Mouse (Mus musculus): ENCODE results near the gene Il2ra. TPM values are rescaled to one million over a fixed set of nuclear protein-coding genes. Genes with fewer than 3 reads are reported as not detected.

The Il2ra gene
- polyA plus RNA-seq, 1 experiment from 2014 or later, result 0.05 TPM

GRCm38 (mm10) chr2:11713021-11713420, 70.4 kb downstream of the Il2ra start:
- TF ChIP-seq CTCF (IDR thresholded peaks at IDR 0.05; ENCODE audit: low read depth), result no peak
- no peak overlapping the region for H3K27ac ChIP-seq (ENCODE audit: low read depth, low read length)
- 37% methylated on average over 3 of the region's 3 CpGs for WGBS
- no peak overlapping the region for H3K4me3 ChIP-seq (ENCODE audit: low read depth, low read length)
- H3K4me1 ChIP-seq (replicated peaks; ENCODE audit: control insufficient read depth, insufficient read depth, low read length), result 0 out of 2 replicates have a peak, but pooled peaks cover 4% of the 10 kb centered on the region
- H3K4me2 ChIP-seq (replicated peaks; ENCODE audit: low read depth), result no peak overlapping the region
- ATAC-seq, result peak; percentile 38; the same call in 1 of the 2 replicates
- no peaks in the 10 kb centered on the region for H3K36me3 ChIP-seq (ENCODE audit: control insufficient read depth, insufficient read depth)
- no peak overlapping the region for H3K9ac ChIP-seq (ENCODE audit: low read depth, low read length)
- no peaks in the 10 kb centered on the region for H3K27me3 ChIP-seq (replicated peaks; ENCODE audit: control insufficient read depth, insufficient read depth, low read length)
- H3K9me3 ChIP-seq (ENCODE audit: control insufficient read depth), result no peaks in the 10 kb centered on the region

DNA sequence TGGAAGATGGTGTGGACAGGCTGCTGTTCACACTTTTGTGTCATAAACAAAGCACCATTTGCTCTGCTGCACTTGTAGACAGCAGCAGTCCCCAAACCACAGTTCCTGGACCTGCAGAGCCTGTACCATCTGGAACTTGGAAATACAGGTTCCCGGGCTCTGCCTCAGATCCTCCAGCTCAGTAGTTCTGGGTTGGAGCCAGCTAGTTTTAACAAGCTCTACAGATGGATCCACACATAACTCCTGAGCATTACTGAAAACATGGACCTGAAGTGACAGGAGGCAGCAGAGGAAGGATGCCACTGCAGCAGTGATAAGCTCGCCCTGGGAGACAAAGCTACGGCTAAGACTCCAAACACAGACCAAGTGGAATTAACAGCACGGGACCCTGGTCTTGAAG, 71.9 kb downstream of the Il2ra start:
- Histone ChIP-seq H3K27ac (ENCODE audit: low read depth, low read length) (no peak overlapping the region), H3K9ac (ENCODE audit: low read depth, low read length) (no peak overlapping the region), H3K36me3 (ENCODE audit: control insufficient read depth, insufficient read depth) (no peaks in the 10 kb centered on the region), H3K4me3 (ENCODE audit: low read depth, low read length) (no peak overlapping the region), H3K9me3 (ENCODE audit: control insufficient read depth) (no peaks in the 10 kb centered on the region), H3K27me3 (replicated peaks; ENCODE audit: control insufficient read depth, insufficient read depth, low read length) (no peaks in the 10 kb centered on the region), H3K4me2 (replicated peaks; ENCODE audit: low read depth) (no peak overlapping the region), H3K4me1 (replicated peaks; ENCODE audit: control insufficient read depth, insufficient read depth, low read length) (0 out of 2 replicates have a peak, but pooled peaks cover 4% of the 10 kb centered on the region)
- 76% methylated on average over 4 of the region's 4 CpGs for WGBS
- ATAC-seq, result no peak
- TF ChIP-seq CTCF (IDR thresholded peaks at IDR 0.05; ENCODE audit: low read depth), result no peak

- TF ChIP-seq CTCF (IDR thresholded peaks at IDR 0.05; ENCODE audit: low read depth), result no peak
These were observed 76.0 kb downstream of the Il2ra start for GRCm38 (mm10) chr2:11718573-11718972.

GRCm38 (mm10) chr2:11722564-11722963, 80.0 kb downstream of the Il2ra start:
- Histone ChIP-seq H3K27me3 (replicated peaks; ENCODE audit: control insufficient read depth, insufficient read depth, low read length) (no peaks in the 10 kb centered on the region), H3K9ac (ENCODE audit: low read depth, low read length) (no peak overlapping the region), H3K9me3 (ENCODE audit: control insufficient read depth) (no peaks in the 10 kb centered on the region), H3K36me3 (ENCODE audit: control insufficient read depth, insufficient read depth) (no peaks in the 10 kb centered on the region), H3K4me1 (replicated peaks; ENCODE audit: control insufficient read depth, insufficient read depth, low read length) (no peaks in the 10 kb centered on the region), H3K27ac (ENCODE audit: low read depth, low read length) (no peak overlapping the region), H3K4me2 (replicated peaks; ENCODE audit: low read depth) (no peak overlapping the region), H3K4me3 (ENCODE audit: low read depth, low read length) (no peak overlapping the region)
- ATAC-seq, result no peak
- no peak for TF ChIP-seq CTCF (IDR thresholded peaks at IDR 0.05; ENCODE audit: low read depth)
- WGBS, result 88% methylated on average over 9 of the region's 9 CpGs

More at GRCm38 (mm10) chr2:11718573-11718972, 76.0 kb downstream of the Il2ra start:
- ATAC-seq, result no peak
- no peak overlapping the region for H3K4me2 ChIP-seq (replicated peaks; ENCODE audit: low read depth)
- no peaks in the 10 kb centered on the region for H3K27me3 ChIP-seq (replicated peaks; ENCODE audit: control insufficient read depth, insufficient read depth, low read length)
- no peaks in the 10 kb centered on the region for H3K9me3 ChIP-seq (ENCODE audit: control insufficient read depth)
- no peaks in the 10 kb centered on the region for H3K36me3 ChIP-seq (ENCODE audit: control insufficient read depth, insufficient read depth)
- no peak overlapping the region for H3K4me3 ChIP-seq (ENCODE audit: low read depth, low read length)
- WGBS, result 90% methylated on average over 2 of the region's 2 CpGs
- H3K4me1 ChIP-seq (replicated peaks; ENCODE audit: control insufficient read depth, insufficient read depth, low read length), result no peaks in the 10 kb centered on the region
- no peak overlapping the region for H3K9ac ChIP-seq (ENCODE audit: low read depth, low read length)
- H3K27ac ChIP-seq (ENCODE audit: low read depth, low read length), result no peak overlapping the region

GRCm38 (mm10) chr2:11727574-11727973, 85.0 kb downstream of the Il2ra start:
- Histone ChIP-seq H3K4me1 (replicated peaks; ENCODE audit: control insufficient read depth, insufficient read depth, low read length) (no peaks in the 10 kb centered on the region), H3K27me3 (replicated peaks; ENCODE audit: control insufficient read depth, insufficient read depth, low read length) (no peaks in the 10 kb centered on the region), H3K9me3 (ENCODE audit: control insufficient read depth) (no peaks in the 10 kb centered on the region), H3K4me3 (ENCODE audit: low read depth, low read length) (no peak overlapping the region), H3K36me3 (ENCODE audit: control insufficient read depth, insufficient read depth) (no peaks in the 10 kb centered on the region), H3K4me2 (replicated peaks; ENCODE audit: low read depth) (no peak overlapping the region), H3K27ac (ENCODE audit: low read depth, low read length) (no peak overlapping the region), H3K9ac (ENCODE audit: low read depth, low read length) (no peak overlapping the region)
- no peak for ATAC-seq
- 86% methylated on average over 5 of the region's 5 CpGs for WGBS
- TF ChIP-seq CTCF (IDR thresholded peaks at IDR 0.05; ENCODE audit: low read depth), result no peak

- no peak overlapping the region for H3K27ac ChIP-seq (ENCODE audit: low read depth, low read length)
- no peaks in the 10 kb centered on the region for H3K36me3 ChIP-seq (ENCODE audit: control insufficient read depth, insufficient read depth)
- TF ChIP-seq CTCF (IDR thresholded peaks at IDR 0.05; ENCODE audit: low read depth), result no peak
- H3K9me3 ChIP-seq (ENCODE audit: control insufficient read depth), result no peaks in the 10 kb centered on the region
- no peaks in the 10 kb centered on the region for H3K4me1 ChIP-seq (replicated peaks; ENCODE audit: control insufficient read depth, insufficient read depth, low read length)
- no peak overlapping the region for H3K4me3 ChIP-seq (ENCODE audit: low read depth, low read length)
- no peak for ATAC-seq
- WGBS, result 45% methylated on average over 3 of the region's 3 CpGs
- no peak overlapping the region for H3K9ac ChIP-seq (ENCODE audit: low read depth, low read length)
- H3K4me2 ChIP-seq (replicated peaks; ENCODE audit: low read depth), result no peak overlapping the region
- no peaks in the 10 kb centered on the region for H3K27me3 ChIP-seq (replicated peaks; ENCODE audit: control insufficient read depth, insufficient read depth, low read length)
These were observed 86.5 kb downstream of the Il2ra start for GRCm38 (mm10) chr2:11729091-11729490.

GRCm38 (mm10) chr2:11732978-11733377, 90.4 kb downstream of the Il2ra start:
- Histone ChIP-seq H3K4me3 (ENCODE audit: low read depth, low read length) (no peak overlapping the region), H3K4me1 (replicated peaks; ENCODE audit: control insufficient read depth, insufficient read depth, low read length) (no peaks in the 10 kb centered on the region), H3K36me3 (ENCODE audit: control insufficient read depth, insufficient read depth) (no peaks in the 10 kb centered on the region), H3K4me2 (replicated peaks; ENCODE audit: low read depth) (no peak overlapping the region), H3K9ac (ENCODE audit: low read depth, low read length) (no peak overlapping the region), H3K27me3 (replicated peaks; ENCODE audit: control insufficient read depth, insufficient read depth, low read length) (no peaks in the 10 kb centered on the region), H3K27ac (ENCODE audit: low read depth, low read length) (no peak overlapping the region), H3K9me3 (ENCODE audit: control insufficient read depth) (no peaks in the 10 kb centered on the region)
- TF ChIP-seq CTCF (IDR thresholded peaks at IDR 0.05; ENCODE audit: low read depth), result no peak
- WGBS, result 74% methylated on average over 5 of the region's 5 CpGs
- no peak for ATAC-seq

Measured in intestine, postnatal 0 days (tissue).